Mouse (Mus musculus) layer of hippocampus, adult 18-20 months (tissue): ENCODE measurements around the gene Magix. TPM values are rescaled to one million over a fixed set of nuclear protein-coding genes. Genes with fewer than 3 reads are reported as not detected.

Source experiments
- DNase-seq, 2 experiments: peaks; one replicate each; pipeline ENCODE4 v3.0.0; 2022; ENCODE audit warnings: low spot score in 2 of 2
- total RNA-seq, 2 experiments: library from RNA; stranded (reverse); gene quantifications; 2 replicates each; pipeline ENCODE4 v1.2.3; 2021

Gene Magix
- total RNA-seq, 2 experiments from 2014 or later: 0.41 TPM; not detected in 1

- DNase-seq: peak in 1 of 2 experiments; percentile 28
These were observed 46.0 kb downstream of the Magix start for GRCm38 (mm10) chrX:7635101-7635500.

- DNase-seq: no peak
These were observed 48.5 kb downstream of the Magix start for GRCm38 (mm10) chrX:7632560-7632959.

Other genes with a start within 250 kb of the Magix start
- not detected for gene Foxp3, start 107.6 kb downstream of the Magix start, total RNA-seq
- gene Ppp1r3f, start 107.0 kb downstream of the Magix start, total RNA-seq: 10 to 100 TPM; 20.0 to 22.5 TPM
- 10 to 100 TPM; 23.7 to 24.5 TPM for gene Ccdc22, start 75.7 kb downstream of the Magix start, total RNA-seq
- not detected for gene Cacna1f, start 74.2 kb downstream of the Magix start, total RNA-seq
- 1,000 to 10,000 TPM; 1,783 to 1,871 TPM for gene Syp, start 42.8 kb downstream of the Magix start, total RNA-seq
- 1 to 10 TPM; 1.5 TPM for gene Prickle3, start 24.0 kb downstream of the Magix start, total RNA-seq
- gene Plp2, start 9.9 kb downstream of the Magix start, total RNA-seq: 1 to 10 TPM; 3.9 to 5.1 TPM
- gene Gpkow, start 15.9 kb upstream of the Magix start, total RNA-seq: 10 to 100 TPM; 36.5 to 37.4 TPM
- gene Wdr45, start 33.1 kb upstream of the Magix start, total RNA-seq: 10 to 100 TPM; 61.6 to 67.4 TPM
- under 1 TPM in 1 of 2 experiments, not detected in 1; 0.41 TPM for gene Gm45208, start 41.0 kb upstream of the Magix start, total RNA-seq
- 100 to 1,000 TPM in 1 of 2 experiments, 10 to 100 TPM in 1; 97.3 to 100 TPM for gene Praf2, start 47.2 kb upstream of the Magix start, total RNA-seq
- 10 to 100 TPM; 17.6 to 21.5 TPM for gene Ccdc120, start 69.7 kb upstream of the Magix start, total RNA-seq
- 10 to 100 TPM; 33.7 to 38.7 TPM for gene Tfe3, start 81.3 kb upstream of the Magix start, total RNA-seq
- gene Gripap1, start 108.5 kb upstream of the Magix start, total RNA-seq: 100 to 1,000 TPM in 1 of 2 experiments, 10 to 100 TPM in 1; 95.3 to 105 TPM
- gene Kcnd1, start 141.0 kb upstream of the Magix start, total RNA-seq: 1 to 10 TPM; 7.0 to 8.9 TPM
- 10 to 100 TPM; 75.3 to 87.4 TPM for gene Otud5, start 160.1 kb upstream of the Magix start, total RNA-seq
- gene Pim2, start 197.0 kb upstream of the Magix start, total RNA-seq: 10 to 100 TPM; 49.3 to 58.8 TPM
- gene Slc35a2, start 202.8 kb upstream of the Magix start, total RNA-seq: 10 to 100 TPM; 38.9 to 45.9 TPM
- 10 to 100 TPM; 93.4 to 96.7 TPM for gene Pqbp1, start 218.0 kb upstream of the Magix start, total RNA-seq
- gene Timm17b, start 218.1 kb upstream of the Magix start, total RNA-seq: 10 to 100 TPM; 21.9 to 23.8 TPM
- gene Gm10491, start 226.6 kb upstream of the Magix start, total RNA-seq: not detected
- not detected for gene Gm10490, start 228.3 kb upstream of the Magix start, total RNA-seq
- gene Pcsk1n, start 238.6 kb upstream of the Magix start, total RNA-seq: 100 to 1,000 TPM; 437 to 442 TPM
- gene Eras, start 247.4 kb upstream of the Magix start, total RNA-seq: not detected